Mouse (Mus musculus) kidney, embryonic 16.5 days (tissue): Measurements from ENCODE around the gene Pcdh9. TPM values are rescaled to one million over a fixed set of nuclear protein-coding genes. Genes with fewer than 3 reads are reported as not detected.

Experiments used
- ATAC-seq: fragments of 200-750 bp; cut with Nextera tagmentation; 2 replicates; pipeline ENCODE4 v1.8.0; 2017; ENCODE audit warnings: moderate TSS enrichment; ENCODE audit not compliant: low FRiP score, low TSS enrichment
- H3K27ac ChIP-seq: fragments of 300-500 bp; sonication (generic); 2 replicates; pipeline ENCODE4 v1.5.1; 2014; ENCODE audit warnings: low read length
- H3K27me3 ChIP-seq: fragments of 300-500 bp; sonication (generic); 2 replicates; pipeline ENCODE4 v1.6.1; 2014; ENCODE audit warnings: low read length, control low read depth, mixed read lengths; ENCODE audit not compliant: insufficient read depth
- H3K36me3 ChIP-seq: fragments of 300-500 bp; sonication (generic); 2 replicates; pipeline ENCODE4 v1.6.1; 2014; ENCODE audit warnings: low read length, control low read depth, mixed read lengths; ENCODE audit not compliant: insufficient read depth
- H3K4me1 ChIP-seq: fragments of 300-500 bp; sonication (generic); 2 replicates; pipeline ENCODE4 v1.6.1; 2014; ENCODE audit warnings: low read length, control low read depth, mixed read lengths; ENCODE audit not compliant: insufficient read depth
- H3K4me2 ChIP-seq: fragments of 300-500 bp; sonication (generic); replicated peaks from 2 replicates; pipeline ENCODE4 v1.6.1; 2014; ENCODE audit warnings: low read depth, low read length
- H3K4me3 ChIP-seq: fragments of 300-500 bp; sonication (generic); 2 replicates; pipeline ENCODE4 v1.5.1; 2014; ENCODE audit warnings: mild to moderate bottlenecking, low read length
- H3K9ac ChIP-seq: fragments of 300-500 bp; sonication (generic); replicated peaks from 2 replicates; pipeline ENCODE4 v1.6.1; 2014; ENCODE audit warnings: low read length
- H3K9me3 ChIP-seq: fragments of 300-500 bp; sonication (generic); 2 replicates; pipeline ENCODE4 v1.6.1; 2016; ENCODE audit warnings: low read length, control low read depth
- WGBS: fragments of 180-500 bp; shearing (Covaris S2); extraction: QIAGEN DNeasy Blood & Tissue Kit; methylation state at CpG from one replicate; pipeline ENCODE4 v1.1.7; 2014; 5-methylcytosine and 5-hydroxymethylcytosine counted together
- polyA plus RNA-seq: library from polyadenylated mRNA; unstranded; fragments of >200 nt; fragmentation: Nextera tagmentation; extraction: Ambion mirVana; gene quantifications from 2 replicates; pipeline ENCODE4 v1.2.1, GENCODE M21; 2015

Gene Pcdh9
- polyA plus RNA-seq, 1 experiment from 2014 or later: 17.1 TPM

DNA sequence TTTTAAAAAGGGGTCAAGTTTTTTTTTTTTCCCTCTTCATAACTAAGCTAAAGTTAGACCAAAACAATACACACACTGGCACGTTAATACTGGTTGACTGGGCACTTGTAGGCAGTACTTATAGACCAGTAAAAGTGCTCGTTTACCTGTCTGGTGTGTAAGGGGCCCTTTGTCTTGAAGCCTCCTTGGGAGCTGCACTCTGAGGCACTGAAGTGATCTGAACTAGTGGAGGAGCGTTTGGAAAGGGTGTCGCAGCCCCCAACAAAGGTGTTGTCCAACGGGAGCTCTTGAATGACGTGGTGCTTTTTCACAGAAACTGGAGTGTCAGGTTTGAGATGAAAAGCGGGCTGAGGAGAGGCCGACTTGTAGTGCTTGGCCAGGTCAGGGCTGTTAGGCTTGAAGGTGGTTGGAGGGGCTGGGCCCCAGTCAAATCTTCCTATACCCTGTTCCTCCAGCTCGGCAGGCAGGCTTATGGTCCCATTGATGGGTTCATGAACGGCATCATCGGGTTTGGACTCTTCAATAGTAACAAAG, 4.9 kb downstream of the Pcdh9 start:
- Histone ChIP-seq H3K36me3 (no peaks in the 10 kb centered on the region), H3K4me1 (peaks cover 3% of the 10 kb centered on the region; the same call in 1 of the 2 replicates), H3K9me3 (no peaks in the 10 kb centered on the region), H3K4me2 (no peak overlapping the region), H3K9ac (no peak overlapping the region), H3K4me3 (no peak overlapping the region), H3K27me3 (peaks cover 18% of the 10 kb centered on the region), H3K27ac (no peak overlapping the region)
- ATAC-seq: no peak
- WGBS: 78% methylated on average over 11 of the region's 11 CpGs

DNA sequence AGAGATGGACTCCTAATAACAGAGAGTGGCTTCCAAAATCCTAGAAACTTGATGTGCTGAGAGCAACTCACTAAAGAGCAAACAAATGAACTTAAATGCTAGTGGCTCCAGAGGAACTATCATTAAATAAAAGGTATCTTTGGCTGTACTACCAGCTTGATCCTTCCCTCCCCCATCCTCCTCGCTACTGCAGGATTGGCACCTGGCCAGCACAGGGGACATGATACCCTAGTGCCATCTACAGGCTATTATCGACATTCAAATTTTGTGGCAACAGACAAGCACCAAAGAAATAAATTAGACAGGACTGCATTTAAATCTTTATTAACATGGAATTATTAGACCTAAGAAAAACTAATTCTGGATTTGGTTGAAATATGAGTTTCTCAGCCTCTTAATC, 6.0 kb downstream of the Pcdh9 start:
- Histone ChIP-seq H3K36me3 (no peaks in the 10 kb centered on the region), H3K4me1 (no peaks in the 10 kb centered on the region; the same call in 1 of the 2 replicates), H3K4me3 (no peak overlapping the region), H3K27me3 (peaks cover 11% of the 10 kb centered on the region), H3K9me3 (no peaks in the 10 kb centered on the region), H3K27ac (no peak overlapping the region), H3K4me2 (no peak overlapping the region), H3K9ac (no peak overlapping the region)
- ATAC-seq: no peak; the same call in 1 of the 2 replicates
- 1% methylated on average over 2 of the region's 2 CpGs for WGBS

DNA sequence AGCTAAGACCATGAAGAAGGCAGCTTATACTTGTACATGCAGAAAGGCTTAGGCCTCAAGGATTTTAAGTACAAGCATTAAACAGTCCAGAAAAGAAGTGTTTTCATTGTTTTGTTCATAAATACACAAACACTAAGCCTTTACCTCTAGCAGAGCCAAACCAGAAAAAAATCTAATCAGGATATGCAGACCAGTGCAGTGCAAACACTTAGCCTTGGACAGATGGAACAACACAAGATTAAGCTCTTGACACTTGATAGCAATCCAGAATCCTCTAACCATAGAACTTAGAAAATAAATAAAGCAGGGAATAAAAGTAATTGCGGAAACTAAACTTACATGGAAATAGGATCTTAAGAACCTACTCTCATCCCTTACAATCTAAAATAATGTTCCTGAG, 10.4 kb downstream of the Pcdh9 start:
- Histone ChIP-seq H3K4me1 (no peaks in the 10 kb centered on the region; the same call in 1 of the 2 replicates), H3K9ac (no peak overlapping the region), H3K36me3 (no peaks in the 10 kb centered on the region), H3K4me3 (no peak overlapping the region), H3K9me3 (no peaks in the 10 kb centered on the region), H3K4me2 (no peak overlapping the region), H3K27ac (no peak overlapping the region), H3K27me3 (no peaks in the 10 kb centered on the region)
- ATAC-seq: no peak
- 82% methylated on average over 1 of the region's 1 CpGs for WGBS

DNA sequence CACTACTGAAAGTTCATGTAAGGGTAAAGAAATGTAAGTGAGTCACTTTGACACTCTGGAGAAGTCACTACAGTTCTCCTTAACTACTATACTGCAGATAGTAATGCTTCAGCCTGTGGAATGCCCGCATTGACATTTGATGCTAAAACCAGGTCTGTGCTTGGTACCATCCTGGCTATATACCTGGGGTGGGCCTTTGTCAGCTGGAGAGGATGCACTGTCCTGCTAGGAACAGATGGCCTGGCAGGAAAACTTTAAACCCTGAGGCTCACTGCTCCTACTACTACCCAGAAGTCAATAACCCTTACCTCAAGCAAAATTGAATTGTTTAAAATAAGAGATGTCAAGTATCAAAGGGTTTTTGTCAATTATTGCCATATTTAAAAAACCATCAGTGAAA, 14.5 kb downstream of the Pcdh9 start:
- H3K4me3 ChIP-seq: no peak overlapping the region
- ATAC-seq: no peak

DNA sequence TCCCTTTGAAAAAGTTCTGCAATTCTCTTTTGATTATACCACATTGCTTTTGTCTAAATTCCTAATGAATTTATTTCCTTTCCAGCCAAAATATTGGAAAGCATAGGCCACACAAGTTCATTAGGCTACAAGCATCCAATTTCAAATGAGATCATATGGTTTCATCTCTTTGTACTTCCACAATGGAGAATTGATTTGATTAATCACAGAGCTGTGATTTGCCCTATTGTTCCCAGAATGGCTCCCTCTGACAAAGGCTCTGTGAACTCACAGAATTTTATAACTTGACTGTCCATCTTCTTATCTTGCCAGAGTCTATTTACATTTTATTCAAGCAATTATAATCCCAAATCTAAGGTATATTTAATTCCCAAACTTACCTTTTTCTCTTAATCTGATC, 22.3 kb downstream of the Pcdh9 start:
- ATAC-seq: no peak
- H3K27ac ChIP-seq: no peak overlapping the region
- H3K4me1 ChIP-seq: no peaks in the 10 kb centered on the region
- H3K9ac ChIP-seq: no peak overlapping the region
- no peaks in the 10 kb centered on the region for H3K36me3 ChIP-seq
- H3K4me3 ChIP-seq: no peak overlapping the region
- H3K4me2 ChIP-seq: no peak overlapping the region
- H3K9me3 ChIP-seq: no peaks in the 10 kb centered on the region
- H3K27me3 ChIP-seq: no peaks in the 10 kb centered on the region

More for the DNA sequence above, 14.5 kb downstream of the Pcdh9 start:
- H3K4me1 ChIP-seq: no peaks in the 10 kb centered on the region
- no peaks in the 10 kb centered on the region for H3K36me3 ChIP-seq
- no peak overlapping the region for H3K9ac ChIP-seq
- H3K27me3 ChIP-seq: no peaks in the 10 kb centered on the region
- H3K27ac ChIP-seq: no peak overlapping the region
- WGBS: 91% methylated on average over 1 of the region's 1 CpGs
- no peak overlapping the region for H3K4me2 ChIP-seq
- H3K9me3 ChIP-seq: no peaks in the 10 kb centered on the region

DNA sequence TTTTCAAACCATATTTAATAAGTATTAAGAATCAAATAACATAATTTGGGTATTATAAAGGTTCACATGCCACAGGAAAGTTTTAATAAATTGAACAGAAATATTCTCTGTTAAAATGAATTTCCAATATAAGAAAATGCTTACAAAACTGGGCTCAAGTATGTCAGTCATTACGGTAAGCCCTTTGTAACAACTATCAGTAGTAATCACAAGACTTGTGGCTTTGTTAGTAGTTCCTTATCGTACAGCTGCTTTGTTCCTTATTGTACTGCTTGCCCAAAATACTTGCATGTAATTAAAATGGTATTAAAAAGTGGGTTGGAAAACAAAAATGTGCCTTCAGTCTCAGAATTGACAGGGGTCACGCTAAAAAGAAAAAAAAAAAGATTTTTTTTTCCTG, 32.4 kb downstream of the Pcdh9 start:
- Histone ChIP-seq H3K9ac (no peak overlapping the region), H3K36me3 (no peaks in the 10 kb centered on the region), H3K27me3 (no peaks in the 10 kb centered on the region), H3K9me3 (no peaks in the 10 kb centered on the region), H3K4me2 (no peak overlapping the region), H3K27ac (no peak overlapping the region), H3K4me1 (no peaks in the 10 kb centered on the region), H3K4me3 (no peak overlapping the region)
- no peak for ATAC-seq
- WGBS: 83% methylated on average over 3 of the region's 3 CpGs

DNA sequence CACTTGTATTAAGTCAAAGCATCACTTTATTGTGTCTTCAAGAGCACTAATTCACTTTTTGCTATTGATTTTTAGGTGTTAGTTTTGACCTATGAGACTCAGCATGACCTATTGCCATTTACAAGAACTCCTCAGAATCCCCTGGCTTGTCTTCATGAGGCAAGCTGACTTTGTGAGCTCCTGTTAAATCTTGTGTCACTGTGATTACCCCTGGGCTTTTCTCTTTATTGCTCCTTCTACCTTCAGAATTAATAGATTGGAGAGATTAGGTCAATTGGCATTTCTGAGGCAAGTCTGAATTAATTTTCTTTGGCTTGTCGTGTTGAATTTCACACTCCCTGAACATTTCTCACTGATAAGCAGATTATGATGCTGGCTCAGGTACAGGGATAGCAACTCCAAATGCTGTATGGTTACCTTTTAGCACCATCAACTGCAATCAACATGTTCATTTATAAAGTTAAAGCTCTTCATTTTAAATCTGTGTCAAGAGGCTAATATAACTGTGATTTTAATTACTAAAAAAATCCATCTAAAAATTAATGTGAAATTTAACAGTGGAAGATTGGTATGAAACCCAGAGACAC, 44.3 kb downstream of the Pcdh9 start:
- no peak overlapping the region for H3K4me3 ChIP-seq
- no peak for ATAC-seq

DNA sequence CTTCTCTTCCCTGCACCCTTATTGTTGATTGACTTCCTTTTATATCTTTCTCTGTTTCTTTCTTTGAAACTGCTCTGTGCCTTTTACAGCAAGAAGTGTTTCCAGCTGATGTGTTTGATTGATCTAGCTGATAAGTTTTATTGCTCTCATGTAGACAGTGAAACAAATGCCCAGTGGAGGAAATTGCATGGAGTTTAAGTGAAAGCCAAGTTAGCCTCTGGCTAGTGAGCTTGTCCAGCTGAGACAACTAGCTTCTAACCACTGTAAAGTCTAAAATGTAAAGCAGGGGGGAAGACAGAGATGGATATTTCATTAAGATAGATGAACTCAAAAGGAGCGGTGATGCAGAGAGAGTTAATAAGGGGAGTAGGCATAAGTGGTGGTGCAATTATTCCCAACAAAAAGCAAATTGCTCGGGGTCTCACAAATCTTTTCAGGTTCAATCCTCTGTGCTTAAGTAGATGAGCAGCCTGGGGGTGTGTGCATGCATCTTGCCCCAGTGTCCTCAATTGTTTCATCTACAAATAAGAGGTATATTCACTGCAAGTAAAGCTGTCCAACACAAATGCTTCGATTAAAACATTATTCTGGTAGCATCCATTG, 47.7 kb downstream of the Pcdh9 start:
- H3K4me3 ChIP-seq: no peak overlapping the region
- H3K27me3 ChIP-seq: no peaks in the 10 kb centered on the region
- 75% methylated on average over 3 of the region's 3 CpGs for WGBS
- H3K4me2 ChIP-seq: no peak overlapping the region
- H3K9ac ChIP-seq: no peak overlapping the region
- no peaks in the 10 kb centered on the region for H3K9me3 ChIP-seq
- no peak for ATAC-seq
- H3K36me3 ChIP-seq: no peaks in the 10 kb centered on the region
- H3K4me1 ChIP-seq: no peaks in the 10 kb centered on the region
- no peak overlapping the region for H3K27ac ChIP-seq

More for the DNA sequence above, 44.3 kb downstream of the Pcdh9 start:
- H3K9ac ChIP-seq: no peak overlapping the region
- no peak overlapping the region for H3K4me2 ChIP-seq
- no peak overlapping the region for H3K27ac ChIP-seq
- 50% methylated on average over 1 of the region's 1 CpGs for WGBS
- H3K27me3 ChIP-seq: no peaks in the 10 kb centered on the region
- no peaks in the 10 kb centered on the region for H3K4me1 ChIP-seq
- no peaks in the 10 kb centered on the region for H3K9me3 ChIP-seq
- H3K36me3 ChIP-seq: no peaks in the 10 kb centered on the region

DNA sequence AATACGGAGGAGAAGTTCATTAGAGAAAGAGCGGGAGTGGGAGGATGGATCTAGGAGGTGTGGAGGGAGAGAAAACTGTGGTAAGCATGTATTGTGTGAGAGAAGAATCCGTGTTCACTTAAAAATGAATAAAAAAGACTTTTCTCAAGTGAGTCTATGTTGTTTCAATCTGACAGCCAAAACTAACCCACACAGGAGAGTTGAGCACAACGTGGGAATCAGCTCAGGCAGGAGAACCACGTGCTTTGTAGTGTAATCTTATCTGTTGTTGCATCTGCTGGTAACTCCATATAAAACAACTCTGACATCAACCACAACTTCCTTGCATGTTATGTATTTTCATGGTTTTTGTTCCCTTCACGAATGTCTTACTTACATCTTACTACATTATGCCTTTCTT, 58.0 kb downstream of the Pcdh9 start:
- Histone ChIP-seq H3K27me3 (no peaks in the 10 kb centered on the region), H3K4me2 (no peak overlapping the region), H3K4me3 (no peak overlapping the region), H3K4me1 (no peaks in the 10 kb centered on the region), H3K9me3 (no peaks in the 10 kb centered on the region), H3K9ac (no peak overlapping the region), H3K27ac (no peak overlapping the region), H3K36me3 (no peaks in the 10 kb centered on the region)
- 76% methylated on average over 6 of the region's 6 CpGs for WGBS
- ATAC-seq: no peak

DNA sequence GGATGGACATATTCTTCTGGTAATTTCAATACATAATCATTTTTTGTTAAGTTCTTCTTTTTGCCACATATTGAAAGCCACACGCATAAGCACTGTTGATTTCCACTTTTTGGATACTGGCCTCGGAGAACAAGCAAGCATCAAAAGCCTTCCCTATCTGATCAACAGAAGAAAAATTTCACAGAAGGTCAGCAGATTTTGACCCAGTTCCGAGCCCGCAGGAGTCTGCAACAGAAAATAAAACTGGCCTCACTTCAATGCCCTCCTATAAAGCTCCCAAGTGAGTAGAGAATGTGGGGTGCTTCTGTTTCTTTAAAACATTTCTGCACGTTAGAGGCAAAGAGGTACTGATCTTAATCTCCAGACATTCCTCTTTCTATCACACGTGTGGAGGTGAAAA, 63.3 kb downstream of the Pcdh9 start:
- Histone ChIP-seq H3K9me3 (no peaks in the 10 kb centered on the region), H3K4me3 (no peak overlapping the region), H3K4me2 (no peak overlapping the region), H3K27me3 (no peaks in the 10 kb centered on the region), H3K36me3 (no peaks in the 10 kb centered on the region), H3K4me1 (no peaks in the 10 kb centered on the region), H3K27ac (no peak overlapping the region), H3K9ac (no peak overlapping the region)
- no peak for ATAC-seq
- 56% methylated on average over 6 of the region's 6 CpGs for WGBS
